Mouse (Mus musculus) 3T3-L1 (cell line): Measurements from ENCODE around the gene Gm21093.
"Not testable (repeated sequence)": the region's sequence is repeated elsewhere in the genome, so short reads cannot be mapped to it uniquely, and the experiment has no call there.

ENCODE experiments used
- DNase-seq: peaks from one replicate; pipeline ENCODE4 v3.0.0-alpha.2; 2015; ENCODE audit warnings: low read depth, low spot score

Gm21093 gene

DNA sequence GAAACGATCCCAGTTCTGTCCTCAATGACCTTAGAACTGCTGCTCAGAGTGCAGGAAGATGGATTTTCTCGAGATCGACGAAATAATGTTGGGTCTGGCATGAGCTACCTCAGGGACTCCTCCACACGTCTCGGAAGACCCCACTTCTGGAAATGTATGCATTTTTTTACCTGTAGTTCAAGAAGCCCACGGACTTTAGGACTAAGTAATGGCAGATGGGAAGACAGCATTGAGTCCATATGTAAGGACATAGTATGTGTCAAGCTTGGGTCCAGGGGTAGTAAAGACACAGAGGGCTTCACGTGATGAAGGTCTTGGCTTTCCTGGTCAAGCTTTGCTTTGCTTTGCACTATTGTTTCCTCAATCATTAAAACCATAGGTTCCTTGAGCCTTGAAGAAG lies at the start of gene Gm21093:
TSS of gene Gm21093 (minus strand) at position 101 of the 400 bp plus-strand sequence.
- not testable (repeated sequence) for DNase-seq
